In the genomic region with DNA sequence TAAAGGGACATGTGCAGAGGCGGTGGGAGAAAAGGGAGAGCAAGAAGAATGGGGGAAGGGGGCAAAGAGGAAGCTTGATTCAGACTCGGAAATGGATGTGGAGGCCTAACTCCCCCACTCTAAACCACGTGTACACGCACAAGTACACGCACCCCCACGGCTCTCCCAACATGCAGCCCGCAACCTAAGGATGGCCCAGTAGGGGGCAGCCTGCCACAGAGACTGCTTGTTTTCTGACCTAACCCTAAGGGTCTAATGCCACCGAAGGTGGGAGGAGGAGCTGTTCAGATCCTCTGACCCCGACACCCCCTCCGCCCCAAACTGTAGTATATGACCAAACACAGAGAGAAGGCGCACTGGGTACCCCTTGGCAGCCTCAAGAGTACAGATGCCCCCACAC, we compare ENCODE assay signal across 7 mouse cellular contexts. TPM values are rescaled to one million over a fixed set of nuclear protein-coding genes. Genes with fewer than 3 reads are reported as not detected.
DNase-seq lines count a peak whose midpoint lies in the region.

No protein-coding gene starts in this region.

- H3K27ac ChIP-seq in brown adipose tissue, adult 24 weeks (replicated peaks; ENCODE audit: low read depth, low read length) = no peak overlapping the region

- no peaks in the 10 kb centered on the region; the same call in 1 of the 2 replicates for H3K4me1 ChIP-seq in brown adipose tissue, adult 24 weeks (ENCODE audit: control insufficient read depth, insufficient read depth, insufficient read length, low read length)

- H3K4me3 ChIP-seq in brown adipose tissue, adult 24 weeks (ENCODE audit: insufficient read depth, low read depth, low read length) = peak overlapping the region; percentile 25; the same call in 1 of the 2 replicates

- DNase-seq in R1 (ENCODE audit: low read depth, low spot score) = peak; percentile 68
- DNase-seq in forelimb bud, embryonic 11.5 days (ENCODE audit: low read depth, low spot score) = peak; percentile 66
- DNase-seq in induced T-regulatory cell, adult 2 months (ENCODE audit: low read depth) = peak; percentile 39
- peak; percentile 68 to 91 for DNase-seq in left cerebral cortex, adult 8-10 months (ENCODE audit: low spot score in 2 of 2)
- DNase-seq in lung, postnatal 4 days = peak; percentile 58 to 67
- DNase-seq in right cerebral cortex, postnatal 25 days = peak; percentile 86

RNA-seq across cellular contexts. Expression of a gene that starts 1.3 kb away (rescaled TPM):
- polyA plus RNA-seq in brown adipose tissue, adult 24 weeks (2012; ENCODE audit: insufficient read depth, insufficient read length, missing spikeins) = not detected in 2 replicates
- 100 to 1,000 TPM; 131 to 142 (median 136) TPM for total RNA-seq in left cerebral cortex, adult 8-10 months (2022)

RNA-seq across cellular contexts. Expression of a gene that starts 44.5 kb away (rescaled TPM):
- not detected in 2 replicates for polyA plus RNA-seq in brown adipose tissue, adult 24 weeks (2012; ENCODE audit: insufficient read depth, insufficient read length, missing spikeins)
- total RNA-seq in left cerebral cortex, adult 8-10 months (2022) = 1 to 10 TPM; 6.6 to 8.6 (median 7.8) TPM
